Mouse (Mus musculus) liver, postnatal 0 days (tissue): ENCODE data around the gene Lhfp. TPM values are rescaled to one million over a fixed set of nuclear protein-coding genes. Genes with fewer than 3 reads are reported as not detected.
A peak's percentile ranks its signal among the peaks of the same experiment; 100 is the strongest.
"Not testable (repeated sequence)": the region's sequence is repeated elsewhere in the genome, so short reads cannot be mapped to it uniquely, and the experiment has no call there.

Experiments used
- ATAC-seq: fragments of 200-750 bp; cut with Nextera tagmentation; 2 replicates; pipeline ENCODE4 v1.8.0; 2017; ENCODE audit warnings: mild to moderate bottlenecking, moderate library complexity
- DNase-seq: peaks from one replicate; pipeline ENCODE4 v3.0.0-alpha.2; 2016
- H3K27ac ChIP-seq: fragments of 300-500 bp; sonication (generic); 2 replicates; pipeline ENCODE4 v1.5.1; 2014; ENCODE audit warnings: antibody characterized with exemption, moderate library complexity, mild to moderate bottlenecking, low read depth
- H3K27me3 ChIP-seq: fragments of 300-500 bp; sonication (generic); 2 replicates; pipeline ENCODE4 v1.6.1; 2014; ENCODE audit warnings: low read length, control low read depth, mixed read lengths; ENCODE audit not compliant: insufficient read depth
- H3K36me3 ChIP-seq: fragments of 300-500 bp; sonication (generic); replicated peaks from 2 replicates; pipeline ENCODE4 v1.6.1; 2014; ENCODE audit warnings: mild to moderate bottlenecking, control low read depth, low read length, moderate library complexity, mixed read lengths; ENCODE audit not compliant: insufficient read depth
- H3K4me1 ChIP-seq: fragments of 300-500 bp; sonication (generic); 2 replicates; pipeline ENCODE4 v1.6.1; 2014; ENCODE audit warnings: antibody characterized with exemption, mild to moderate bottlenecking, control low read depth; ENCODE audit not compliant: insufficient read depth
- H3K4me2 ChIP-seq: fragments of 300-500 bp; sonication (generic); 2 replicates; pipeline ENCODE4 v1.6.1; 2014; ENCODE audit warnings: low read depth, mild to moderate bottlenecking, low read length, moderate library complexity, mixed read lengths
- H3K4me3 ChIP-seq: fragments of 300-500 bp; sonication (generic); 2 replicates; pipeline ENCODE4 v1.5.1; 2014; ENCODE audit warnings: low read depth, low read length
- H3K9ac ChIP-seq: fragments of 300-500 bp; sonication (generic); replicated peaks from 2 replicates; pipeline ENCODE4 v1.6.1; 2014; ENCODE audit warnings: mild to moderate bottlenecking, moderate library complexity
- H3K9me3 ChIP-seq: fragments of 300-500 bp; sonication (generic); 2 replicates; pipeline ENCODE4 v1.6.1; 2016; ENCODE audit warnings: mild to moderate bottlenecking, control low read depth, low read length, mixed read lengths
- CTCF ChIP-seq: sonication (generic); IDR thresholded peaks from 2 replicates; pipeline ENCODE4 v1.5.1; 2016; ENCODE audit warnings: antibody characterized with exemption, low read depth
- EP300 ChIP-seq: IDR thresholded peaks from 2 replicates; pipeline ENCODE4 v1.6.1; 2016; ENCODE audit warnings: antibody characterized with exemption, low read depth, mild to moderate bottlenecking
- WGBS: fragments of 180-500 bp; shearing (Covaris S2); extraction: QIAGEN DNeasy Blood & Tissue Kit; methylation state at CpG from one replicate; pipeline ENCODE4 v1.1.7; 2014; ENCODE audit not compliant: insufficient replicate concordance; 5-methylcytosine and 5-hydroxymethylcytosine counted together
- polyA plus RNA-seq: library from polyadenylated mRNA; unstranded; fragments of >200 nt; fragmentation: Nextera tagmentation; extraction: Ambion mirVana; gene quantifications from 2 replicates; pipeline ENCODE4 v1.2.1, GENCODE M21; 2015

The Lhfp gene
- polyA plus RNA-seq, 1 experiment from 2014 or later = 10.4 TPM

DNA sequence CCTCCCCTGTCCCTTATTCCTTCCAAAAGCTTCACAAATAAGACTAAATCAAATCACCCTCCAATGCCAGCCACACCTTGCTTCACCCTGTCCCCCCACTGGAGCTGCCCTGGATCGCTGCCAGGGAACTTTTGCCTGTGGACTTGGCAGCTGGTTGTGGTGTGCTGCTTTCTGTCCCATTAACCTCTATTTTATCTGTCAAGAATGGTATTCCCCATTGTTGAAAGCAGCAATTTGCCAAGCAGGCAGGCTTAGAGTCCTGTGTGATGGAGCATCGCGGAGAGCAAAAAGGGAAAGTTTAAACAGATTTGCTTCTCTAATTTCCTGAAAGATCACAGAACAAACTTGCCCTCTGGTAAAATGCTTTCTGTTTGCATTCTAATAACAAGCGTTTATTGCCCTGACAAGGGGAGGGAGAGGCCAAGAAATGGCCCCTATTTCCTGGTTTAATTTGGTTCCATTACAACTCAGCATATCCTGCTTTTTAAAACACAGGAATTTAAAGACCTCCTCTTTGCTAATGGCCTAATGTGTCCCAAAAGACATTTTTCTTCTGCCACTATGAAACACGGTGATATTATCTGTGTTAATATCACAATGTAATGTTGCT lies 212.0 kb downstream of the Lhfp start:
- Histone ChIP-seq H3K27ac (no peak overlapping the region), H3K36me3 (no peaks in the 10 kb centered on the region), H3K27me3 (no peaks in the 10 kb centered on the region), H3K4me2 (no peak overlapping the region), H3K9me3 (no peaks in the 10 kb centered on the region), H3K4me1 (no peaks in the 10 kb centered on the region; the same call in 1 of the 2 replicates), H3K4me3 (no peak overlapping the region), H3K9ac (no peak overlapping the region)
- ATAC-seq (no peak), DNase-seq (no peak)
- WGBS = 46% methylated on average over 5 of the region's 5 CpGs
- no peak for TF ChIP-seq CTCF
- TF ChIP-seq EP300 = no peak

DNA sequence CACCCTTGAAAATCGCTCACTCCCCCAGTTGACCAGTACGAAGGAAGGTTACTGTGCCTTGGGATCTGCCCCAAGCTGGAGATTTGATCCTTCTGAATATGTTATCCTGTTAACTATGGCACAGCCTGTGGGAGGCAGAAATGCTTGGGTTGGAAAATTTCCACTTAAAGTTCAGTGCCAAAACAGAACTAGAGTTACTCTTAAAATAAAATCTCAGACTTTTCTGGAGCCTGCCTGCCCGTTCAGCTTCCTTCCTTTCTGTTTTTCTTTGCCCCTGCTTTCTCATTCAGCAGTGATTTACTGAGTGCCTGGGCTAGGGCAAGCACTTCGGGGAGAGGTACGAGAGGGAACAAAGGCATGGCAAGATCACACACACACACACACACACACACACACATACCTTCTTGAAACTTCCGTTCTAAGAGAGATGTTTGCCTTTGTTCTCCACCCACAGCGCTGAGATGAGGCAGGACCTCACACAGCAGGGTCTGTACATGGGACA lies 217.4 kb downstream of the Lhfp start:
- Histone ChIP-seq H3K4me3 (no peak overlapping the region), H3K36me3 (no peaks in the 10 kb centered on the region), H3K9ac (no peak overlapping the region), H3K4me1 (no peaks in the 10 kb centered on the region), H3K4me2 (no peak overlapping the region), H3K27ac (no peak overlapping the region), H3K9me3 (no peaks in the 10 kb centered on the region), H3K27me3 (no peaks in the 10 kb centered on the region)
- WGBS = 40% methylated on average over 7 of the region's 7 CpGs
- no peak for ATAC-seq
- DNase-seq = no peak
- TF ChIP-seq CTCF (no peak), EP300 (no peak)

DNA sequence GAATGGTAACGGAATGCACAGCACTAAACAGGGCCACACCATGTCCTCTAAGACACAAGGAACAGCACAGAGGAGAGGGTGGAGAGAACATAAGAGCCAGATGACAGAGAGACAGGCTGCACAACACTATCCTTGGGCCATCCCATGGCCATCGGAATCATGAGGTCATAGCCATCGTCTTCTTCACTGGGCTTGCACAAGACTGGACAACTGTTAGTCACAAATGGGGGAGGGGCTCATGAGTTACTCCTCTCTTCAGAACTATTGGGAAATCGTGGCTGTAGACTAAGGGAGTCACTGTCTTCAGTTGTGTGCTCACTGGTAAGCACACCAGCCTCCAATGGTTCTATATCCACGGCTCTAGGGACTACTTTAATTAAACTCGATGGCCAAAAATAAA lies 224.8 kb downstream of the Lhfp start:
- 79% methylated on average over 6 of the region's 6 CpGs for WGBS
- no peak overlapping the region for H3K4me3 ChIP-seq

DNA sequence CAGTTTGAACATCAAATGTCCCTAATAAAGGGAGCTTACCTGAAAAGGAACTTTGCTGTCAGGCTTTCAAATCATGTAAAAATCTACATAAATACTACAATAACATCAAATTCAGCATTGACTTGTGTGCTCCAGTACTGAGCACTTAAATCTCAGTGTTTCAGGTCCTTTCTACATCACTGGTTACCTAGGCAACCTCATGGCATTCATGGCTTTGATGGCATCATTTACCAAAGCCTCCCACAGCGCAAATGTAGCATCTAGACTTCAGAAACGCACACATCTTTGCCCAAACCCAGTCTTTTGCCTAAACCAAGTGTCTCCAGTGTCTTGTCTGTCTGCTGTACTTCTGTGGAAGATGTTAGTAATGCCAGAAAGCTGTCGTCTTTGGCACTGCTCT lies 225.7 kb downstream of the Lhfp start:
- no peaks in the 10 kb centered on the region for H3K36me3 ChIP-seq
- H3K27me3 ChIP-seq = no peaks in the 10 kb centered on the region
- ATAC-seq (no peak), DNase-seq (no peak)
- H3K4me1 ChIP-seq = no peaks in the 10 kb centered on the region
- no peak overlapping the region for H3K4me3 ChIP-seq
- no peak overlapping the region for H3K9ac ChIP-seq
- no peak overlapping the region for H3K4me2 ChIP-seq
- TF ChIP-seq EP300 = no peak
- TF ChIP-seq CTCF = no peak
- no peak overlapping the region for H3K27ac ChIP-seq
- 68% methylated on average over 3 of the region's 3 CpGs for WGBS
- H3K9me3 ChIP-seq = no peaks in the 10 kb centered on the region

More for the DNA sequence above, 224.8 kb downstream of the Lhfp start:
- no peaks in the 10 kb centered on the region for H3K36me3 ChIP-seq
- ATAC-seq = no peak
- no peaks in the 10 kb centered on the region for H3K9me3 ChIP-seq
- H3K4me1 ChIP-seq = no peaks in the 10 kb centered on the region
- H3K4me2 ChIP-seq = no peak overlapping the region
- no peak overlapping the region for H3K27ac ChIP-seq
- DNase-seq = no peak
- TF ChIP-seq EP300 (no peak), CTCF (no peak)
- no peaks in the 10 kb centered on the region for H3K27me3 ChIP-seq
- H3K9ac ChIP-seq = no peak overlapping the region

DNA sequence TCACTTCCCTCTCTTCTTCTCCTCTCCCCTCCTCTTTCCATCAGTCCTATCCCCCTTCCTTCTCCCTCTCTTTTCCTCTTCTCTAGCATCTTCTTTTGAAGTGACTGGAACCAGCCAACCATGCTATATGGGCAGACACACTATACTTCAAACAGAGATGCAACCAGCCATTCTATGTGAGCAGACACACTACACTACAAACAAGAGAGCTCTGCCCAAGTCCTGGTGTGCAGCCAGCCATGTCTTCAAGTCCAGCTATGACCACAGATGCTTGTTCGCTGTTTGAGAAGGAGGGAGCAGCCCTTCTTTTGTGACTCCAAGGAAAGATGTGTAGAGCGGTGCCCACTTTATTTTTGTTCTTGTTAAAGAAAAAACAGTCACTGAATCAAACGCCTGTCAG lies 231.9 kb downstream of the Lhfp start:
- no peaks in the 10 kb centered on the region for H3K27me3 ChIP-seq
- DNase-seq = no peak
- H3K27ac ChIP-seq = no peak overlapping the region
- no peaks in the 10 kb centered on the region for H3K4me1 ChIP-seq
- H3K36me3 ChIP-seq = no peaks in the 10 kb centered on the region
- no peak for TF ChIP-seq EP300
- TF ChIP-seq CTCF = no peak
- H3K4me3 ChIP-seq = no peak overlapping the region
- WGBS = 83% methylated on average over 3 of the region's 3 CpGs
- H3K9me3 ChIP-seq = no peaks in the 10 kb centered on the region
- ATAC-seq = no peak
- H3K9ac ChIP-seq = no peak overlapping the region
- H3K4me2 ChIP-seq = no peak overlapping the region

DNA sequence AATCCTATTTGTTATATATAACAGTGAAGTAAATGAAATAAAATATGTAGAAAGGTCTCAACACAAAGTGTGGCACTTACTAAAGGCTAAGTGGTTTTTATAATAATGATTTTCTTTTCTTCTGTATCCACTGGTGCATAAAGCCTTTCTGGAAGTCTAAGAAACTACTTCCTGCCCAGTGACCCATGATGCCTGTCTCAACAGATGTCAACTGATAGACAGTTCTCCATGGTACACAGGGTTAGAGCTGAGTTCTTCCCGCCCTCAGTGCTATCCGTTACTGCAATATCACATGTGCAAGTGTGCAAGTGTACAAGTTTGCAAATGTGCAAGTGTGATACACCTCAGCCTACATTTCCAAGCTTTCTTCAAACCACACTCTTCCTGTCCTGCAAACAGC lies 236.7 kb downstream of the Lhfp start:
- H3K27ac ChIP-seq = peak overlapping the region; percentile 48; the same call in 1 of the 2 replicates
- WGBS = 60% methylated on average over 2 of the region's 2 CpGs
- no peak overlapping the region for H3K9ac ChIP-seq
- H3K4me2 ChIP-seq = no peak overlapping the region
- no peaks in the 10 kb centered on the region for H3K9me3 ChIP-seq
- no peak overlapping the region for H3K4me3 ChIP-seq
- ATAC-seq (peak; percentile 44), DNase-seq (no peak)
- H3K4me1 ChIP-seq = no peaks in the 10 kb centered on the region
- no peaks in the 10 kb centered on the region for H3K36me3 ChIP-seq
- TF ChIP-seq CTCF (no peak), EP300 (0 out of 2 replicates have a peak, but pooled peaks have one; percentile 10)
- H3K27me3 ChIP-seq = no peaks in the 10 kb centered on the region

DNA sequence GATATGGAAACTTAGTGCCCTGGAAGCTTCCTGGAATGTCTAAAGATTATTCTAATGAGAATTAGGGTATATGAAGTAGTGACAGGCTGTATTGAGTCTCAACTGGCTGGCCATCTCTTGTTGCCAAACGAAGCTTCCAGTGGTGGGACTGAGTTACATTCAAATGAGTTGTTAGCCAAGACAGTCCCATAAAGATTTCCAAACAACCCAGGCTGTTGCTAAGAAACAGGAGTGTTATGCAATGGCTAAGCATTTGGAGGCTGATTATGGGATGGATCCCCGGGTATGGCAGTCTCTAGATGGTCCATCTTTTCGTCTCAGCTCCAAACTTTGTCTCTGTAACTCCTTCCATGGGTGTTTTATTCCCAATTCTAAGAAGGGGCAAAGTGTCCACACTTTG lies 240.7 kb downstream of the Lhfp start:
- not testable (repeated sequence) for H3K27ac ChIP-seq, H3K4me2 ChIP-seq, H3K27me3 ChIP-seq, H3K4me1 ChIP-seq, H3K9me3 ChIP-seq, H3K9ac ChIP-seq, H3K36me3 ChIP-seq, H3K4me3 ChIP-seq, DNase-seq, ATAC-seq
- 67% methylated on average over 3 of the region's 3 CpGs for WGBS
